Mouse (Mus musculus) small intestine, adult 2 months (tissue): Measurements from ENCODE around the gene Gm3417.
"Not testable (repeated sequence)": the region's sequence is repeated elsewhere in the genome, so short reads cannot be mapped to it uniquely, and the experiment has no call there.

Experiments
- CTCF ChIP-seq: fragments of 200-500 bp; IDR thresholded peaks from 2 replicates; pipeline ENCODE4 v1.5.1; 2012; ENCODE audit warnings: low read depth, mild to moderate bottlenecking, control low read depth, inconsistent platforms, low read length, moderate library complexity, mixed read lengths; ENCODE audit not compliant: insufficient replicate concordance, insufficient read length; ENCODE audit errors: extremely low read depth
- POLR2A ChIP-seq: fragments of 200-500 bp; IDR thresholded peaks from 2 replicates; pipeline ENCODE4 v1.6.1; 2012; ENCODE audit warnings: low read depth, mild to moderate bottlenecking, control low read depth, inconsistent platforms, low read length, moderate library complexity

- not testable (repeated sequence) for TF ChIP-seq POLR2A, CTCF
These were observed 10.1 kb downstream of the Gm3417 start for GRCm38 (mm10) chr17:14968373-14968913.
